Mouse (Mus musculus): ENCODE measurements at regions not wholly inside any gene's neighbourhood (a gene's known extent, or its start where the extent isn't known, plus 50 kb on each side); places are given as distances from the start of the nearest gene placed in this dataset.
A peak's percentile ranks its signal among the peaks of the same experiment; 100 is the strongest.
"Not testable (repeated sequence)": the region's sequence is repeated elsewhere in the genome, so short reads cannot be mapped to it uniquely, and the experiment has no call there.

DNA sequence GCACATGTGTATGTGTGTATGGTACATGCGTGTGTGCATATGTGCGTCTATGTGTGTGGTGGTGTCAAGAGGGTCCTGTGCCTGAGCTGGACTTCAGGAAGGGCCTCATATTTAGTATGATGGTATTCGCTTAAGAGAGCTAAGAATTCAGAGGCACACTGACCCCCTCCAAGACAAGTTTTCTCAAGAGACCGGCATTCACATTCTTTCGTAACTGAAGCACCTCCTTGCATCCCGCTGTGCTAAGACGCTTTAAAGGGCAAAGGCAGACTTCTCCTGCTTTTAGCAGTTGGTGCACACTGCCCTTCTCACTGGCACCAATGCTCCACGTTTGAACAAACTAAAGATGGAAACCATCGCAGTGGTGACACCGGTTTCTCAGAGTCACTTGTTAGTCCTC, 110.3 kb upstream of the Shb start:
- DNase-seq = no peak

DNA sequence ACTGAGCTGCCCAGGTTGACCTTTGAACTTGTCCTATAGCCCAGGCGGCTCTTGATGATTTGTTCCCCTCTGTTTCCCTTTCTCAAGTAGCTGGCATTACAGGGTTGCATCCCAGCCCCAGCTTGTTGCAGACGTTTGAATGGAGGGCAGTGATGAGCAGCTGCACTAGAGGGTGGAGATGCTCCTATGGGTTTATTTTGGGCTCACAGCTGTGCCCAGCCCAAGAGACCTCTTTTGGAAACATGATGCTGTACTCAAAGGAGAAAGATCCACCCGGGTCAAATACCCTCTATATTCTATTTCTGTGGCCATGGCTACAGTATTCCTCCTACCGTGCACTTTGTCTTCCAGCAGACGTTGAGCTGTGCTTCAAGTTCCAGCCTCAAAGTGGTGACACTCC, 109.0 kb upstream of the Shb start:
- DNase-seq = no peak

DNA sequence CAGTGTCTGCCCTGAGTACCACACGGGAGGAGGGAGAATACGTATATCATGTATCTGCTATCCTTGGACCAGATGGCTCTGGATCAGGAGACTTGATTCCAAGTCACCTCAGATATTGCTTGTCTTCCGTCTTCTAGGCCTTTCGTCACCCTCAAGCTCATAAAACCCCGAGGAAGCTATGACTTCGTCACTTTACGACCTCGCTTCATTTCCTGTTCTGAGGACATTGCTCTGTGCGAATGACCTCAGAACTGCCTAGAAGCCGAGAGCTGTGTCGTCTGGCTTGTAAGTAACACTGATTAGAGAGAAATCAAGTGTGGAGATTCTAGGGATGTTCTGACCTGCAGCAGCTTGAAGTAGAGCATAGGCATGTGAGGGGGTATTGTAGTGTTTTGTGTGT, 108.4 kb upstream of the Shb start:
- DNase-seq = peak; percentile 36

DNA sequence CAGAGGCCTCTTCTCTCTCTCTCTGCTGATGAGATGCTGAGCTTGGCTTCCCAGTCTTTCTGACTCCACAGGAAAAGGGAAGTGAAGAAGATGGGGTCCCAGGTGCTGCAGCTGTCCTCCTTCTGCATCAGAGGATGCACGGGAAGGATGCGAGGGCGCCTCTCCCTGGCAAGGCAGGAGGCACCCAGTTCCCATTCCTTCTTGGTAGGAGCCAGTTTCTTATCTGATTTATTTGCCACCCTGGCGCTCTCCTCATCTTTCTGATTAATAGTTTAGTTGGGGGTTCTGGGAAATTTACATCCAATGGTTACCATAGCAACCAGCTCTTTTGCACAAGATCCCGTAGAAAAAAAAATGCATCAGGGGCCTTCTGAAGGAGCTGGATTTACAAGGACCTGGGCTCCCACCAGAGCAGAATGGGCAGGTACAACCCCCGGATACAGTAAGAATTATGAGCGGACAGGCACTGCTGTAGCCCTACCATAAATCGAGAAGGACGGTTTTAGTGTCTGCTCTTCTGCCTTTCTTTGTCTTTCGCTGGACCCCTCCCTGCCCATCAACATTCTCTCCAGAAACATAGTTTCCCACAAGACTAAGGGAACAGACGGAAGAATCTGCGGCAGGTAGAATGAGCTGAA, 107.2 kb upstream of the Shb start:
- DNase-seq = no peak

DNA sequence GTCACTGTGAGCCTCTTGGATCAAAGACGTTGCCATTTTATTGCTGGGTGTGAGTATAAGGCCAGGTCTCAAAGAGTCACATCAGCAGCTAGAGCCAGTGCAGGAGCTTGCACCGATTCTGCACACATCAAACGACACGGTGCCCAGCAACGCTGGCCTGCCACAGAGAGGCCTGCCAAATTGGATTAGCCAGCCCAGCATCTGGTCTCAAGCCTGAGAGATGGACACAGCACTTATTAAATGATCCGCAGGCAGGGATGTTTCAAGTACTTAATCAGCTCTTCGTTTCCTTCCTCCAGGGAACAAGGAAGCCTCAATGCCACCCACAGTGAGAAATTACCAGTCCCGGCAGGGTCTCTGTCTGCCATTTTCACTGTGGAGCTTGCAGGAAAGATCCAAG, 106.1 kb upstream of the Shb start:
- DNase-seq = no peak

- no peak for DNase-seq
Measured at GRCm38 (mm10) chr4:45631276-45632045, 99.2 kb upstream of the Shb start.

GRCm38 (mm10) chr4:45625633-45626032, 93.4 kb upstream of the Shb start:
- no peak for DNase-seq

GRCm38 (mm10) chr4:45622017-45622416, 89.7 kb upstream of the Shb start:
- no peak for DNase-seq

- DNase-seq = no peak
Measured at GRCm38 (mm10) chr4:45617126-45617525, 84.9 kb upstream of the Shb start.

- DNase-seq = not testable (repeated sequence)
Measured at GRCm38 (mm10) chr4:45613498-45613897, 81.2 kb upstream of the Shb start.

- DNase-seq = peak; percentile 31
Measured at GRCm38 (mm10) chr4:45612132-45612531, 79.9 kb upstream of the Shb start.

GRCm38 (mm10) chr4:45610937-45611336, 78.7 kb upstream of the Shb start:
- no peak for DNase-seq

GRCm38 (mm10) chr4:45606578-45606977, 74.3 kb upstream of the Shb start:
- DNase-seq = no peak

DNA sequence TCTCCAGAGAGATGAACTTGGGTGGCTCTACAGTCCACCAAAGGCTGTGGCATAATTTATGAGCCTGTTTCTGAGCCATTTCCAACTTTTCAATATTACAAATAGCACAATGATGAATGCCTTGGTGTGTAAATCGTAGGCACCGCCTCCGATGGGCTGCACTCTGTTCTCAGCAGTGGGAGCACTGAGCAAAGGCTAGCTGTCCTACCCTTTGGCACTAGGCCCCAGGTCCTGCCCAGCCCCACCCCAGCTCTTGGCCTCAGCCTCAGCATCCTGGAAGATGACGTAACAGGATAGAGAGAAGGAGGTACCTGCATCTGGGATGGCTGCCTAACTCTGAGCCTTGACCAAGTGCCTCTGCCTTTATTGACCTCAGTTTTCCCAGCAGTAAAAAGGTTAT, 73.4 kb upstream of the Shb start:
- no peak for DNase-seq

- no peak for DNase-seq
Measured at GRCm38 (mm10) chr4:45604271-45604800, 72.1 kb upstream of the Shb start.

DNA sequence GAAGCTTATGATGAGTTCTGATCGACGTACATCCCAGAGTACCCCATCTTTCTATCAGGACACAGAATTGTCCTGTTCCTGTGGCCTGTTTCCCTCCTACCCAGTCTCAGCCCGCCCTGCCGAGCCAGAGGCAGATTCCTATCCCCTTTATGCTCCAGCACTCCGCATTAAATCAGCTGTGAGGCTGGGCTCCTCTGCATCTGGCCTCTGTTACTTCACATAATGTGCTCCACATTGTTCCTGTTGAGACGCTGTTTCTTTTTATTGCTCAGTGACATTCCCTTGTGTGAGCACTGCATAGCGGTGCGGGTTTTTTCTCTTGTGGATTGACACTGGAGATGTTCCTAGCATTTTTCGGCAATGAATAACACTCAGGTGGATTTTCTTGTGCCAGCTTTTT, 68.2 kb upstream of the Shb start:
- peak; percentile 63 for DNase-seq

DNA sequence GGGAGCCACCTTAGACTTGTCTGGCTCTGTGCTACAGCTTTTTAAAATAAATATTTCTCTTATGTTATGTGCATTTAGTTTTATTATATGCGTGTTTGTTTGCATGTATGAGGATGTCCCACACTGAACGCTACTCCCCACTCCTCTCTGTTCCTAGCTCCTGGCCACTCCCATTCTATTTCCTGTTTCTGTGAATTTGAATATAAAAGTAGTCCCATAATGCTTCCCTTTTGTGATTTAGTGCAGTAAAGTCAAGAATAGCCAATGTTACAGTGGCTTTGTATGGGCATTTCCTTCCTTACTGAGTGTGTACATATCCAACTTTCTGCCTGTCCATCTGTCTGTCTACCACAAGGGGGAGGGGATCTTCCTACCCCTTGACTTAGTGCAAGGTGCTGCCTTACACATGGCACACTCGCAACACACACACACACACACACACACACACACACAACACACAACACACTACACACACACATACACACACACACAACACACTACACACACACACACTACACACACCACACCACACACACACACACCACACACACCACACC, 61.2 kb upstream of the Shb start:
- no peak for DNase-seq

DNA sequence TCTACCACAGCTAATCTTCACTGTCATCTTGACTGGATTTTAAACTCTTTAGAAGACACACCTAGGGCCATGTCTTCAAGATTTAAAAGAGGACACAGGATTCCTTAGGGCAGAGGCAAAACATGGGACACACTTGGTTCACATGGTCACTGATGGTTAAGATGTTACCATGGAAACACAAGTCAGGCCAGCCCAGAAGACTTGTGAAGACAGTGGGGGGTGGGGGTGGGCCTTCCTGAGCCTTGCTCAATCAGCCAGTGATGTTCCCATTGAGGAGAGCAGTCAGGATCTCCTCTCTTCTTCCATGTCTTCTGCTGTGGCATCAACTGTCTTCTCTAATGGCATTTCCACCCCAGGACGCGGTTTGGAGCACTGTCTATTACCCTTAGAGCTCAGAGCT, 60.5 kb upstream of the Shb start:
- no peak for DNase-seq

DNA sequence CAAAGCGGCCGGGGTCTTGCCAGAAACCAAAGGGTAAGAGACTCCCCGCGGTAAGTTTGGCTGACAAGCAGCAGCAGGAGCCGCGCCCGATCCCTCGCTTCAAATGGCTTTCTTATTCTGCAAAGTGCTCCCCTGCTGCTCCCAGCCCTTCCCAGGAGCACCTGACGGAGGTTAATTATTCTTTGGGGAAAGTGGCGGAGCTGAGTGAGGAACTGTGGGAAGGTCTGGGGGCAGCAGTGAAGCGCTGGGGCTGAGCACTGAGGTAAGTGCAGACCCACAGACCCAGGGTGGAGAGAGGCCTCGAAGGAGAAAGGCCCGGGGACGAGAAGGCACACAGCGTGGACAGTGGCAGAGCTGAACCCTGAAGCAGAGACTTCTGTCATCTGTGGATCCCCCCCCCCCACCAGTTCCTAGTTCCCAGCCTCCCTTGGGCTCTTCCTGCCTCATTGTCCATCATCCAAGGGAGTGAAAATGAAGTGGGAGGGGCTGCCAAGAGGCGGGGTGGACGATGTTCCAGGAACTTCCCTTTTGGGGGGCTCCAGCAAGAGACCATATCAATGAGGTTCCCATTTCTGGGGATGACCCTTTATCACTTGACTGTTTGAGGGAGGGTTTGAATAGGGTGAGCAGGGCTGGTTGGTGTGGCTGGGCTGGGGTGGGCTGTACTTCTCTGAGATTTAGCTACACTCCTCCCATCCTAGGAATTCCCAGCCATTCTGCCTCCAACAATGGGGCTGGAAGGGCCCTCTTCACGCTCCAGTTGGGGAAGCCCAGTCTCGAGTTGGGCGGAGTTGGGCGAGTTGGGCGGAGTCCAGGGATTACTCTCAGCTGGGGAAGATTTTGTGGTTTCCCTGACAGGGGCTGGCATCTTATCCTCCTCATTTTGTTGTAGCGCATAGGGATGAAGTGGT, 59.4 kb upstream of the Shb start:
- peak; percentile 43 for DNase-seq

GRCm38 (mm10) chr4:45590836-45591235, 58.6 kb upstream of the Shb start:
- DNase-seq = no peak

- no peak for DNase-seq
Measured at GRCm38 (mm10) chr4:45588322-45588721, 56.1 kb upstream of the Shb start.

- DNase-seq = no peak
Measured at GRCm38 (mm10) chr4:45587202-45587601, 54.9 kb upstream of the Shb start.

DNA sequence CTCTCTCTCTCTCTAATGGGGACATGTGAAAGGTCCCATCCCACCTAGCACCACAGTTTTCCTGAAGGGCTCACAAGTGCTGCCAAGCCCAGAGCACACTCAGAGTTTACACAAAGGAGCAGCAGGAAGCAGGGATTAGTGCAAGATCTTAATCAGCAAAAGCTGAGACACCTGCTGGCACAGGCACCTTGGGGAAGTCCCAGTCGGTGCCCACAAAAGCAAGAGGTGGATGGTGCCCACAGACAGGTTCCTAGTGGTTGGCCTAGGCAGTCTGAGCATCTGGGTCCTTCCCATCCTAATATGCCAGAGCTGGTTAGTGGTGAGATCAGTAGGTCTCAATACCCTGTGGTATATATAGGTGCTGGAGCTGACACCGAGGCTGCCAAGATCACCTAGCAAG, 54.0 kb upstream of the Shb start:
- no peak for DNase-seq

Data from embryo, embryonic 11 days (tissue).